Mouse (Mus musculus) ES-Bruce4 (cell line): ENCODE measurements around the gene Cib4.

Source experiments
- CTCF ChIP-seq: IDR thresholded peaks from one replicate; pipeline ENCODE4 v1.8.1; 2011; ENCODE audit warnings: low read depth, low read length
- EP300 ChIP-seq: IDR thresholded peaks from 2 replicates; pipeline ENCODE4 v1.6.1; 2011; ENCODE audit warnings: low read depth, low read length; ENCODE audit not compliant: insufficient read depth
- POLR2A ChIP-seq: IDR thresholded peaks from one replicate; pipeline ENCODE4 v1.8.1; 2011; ENCODE audit warnings: low read length; ENCODE audit not compliant: insufficient read depth

DNA sequence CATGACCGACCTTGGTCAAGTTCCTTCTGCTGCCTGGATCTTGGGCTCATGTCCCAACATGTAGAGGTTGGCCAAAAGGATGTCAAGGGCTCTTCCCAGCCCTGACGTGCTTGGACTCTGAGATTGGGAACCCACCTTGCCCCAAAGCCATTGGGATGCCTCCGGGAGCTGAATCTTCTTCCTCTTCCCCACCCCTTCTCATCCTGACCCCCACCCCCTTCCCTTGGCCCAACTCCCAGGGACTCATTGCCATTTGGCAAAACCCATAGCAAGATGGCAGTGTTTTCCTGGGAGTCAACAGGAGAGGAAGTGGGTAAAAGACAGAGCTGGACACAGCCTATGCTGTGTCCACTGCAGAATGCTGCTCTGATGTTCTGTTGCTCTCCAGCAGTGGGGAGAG is 43.9 kb upstream of the Cib4 start:
- TF ChIP-seq CTCF (no peak), POLR2A (no peak), EP300 (no peak)
